Mouse (Mus musculus) embryo, embryonic 10.5 days (tissue): Measurements from ENCODE around the gene Zfp74.

Experiments used
- DNase-seq: peaks from one replicate; pipeline ENCODE4 v3.0.0-alpha.2; 2015; ENCODE audit warnings: low spot score

The Zfp74 gene

DNA sequence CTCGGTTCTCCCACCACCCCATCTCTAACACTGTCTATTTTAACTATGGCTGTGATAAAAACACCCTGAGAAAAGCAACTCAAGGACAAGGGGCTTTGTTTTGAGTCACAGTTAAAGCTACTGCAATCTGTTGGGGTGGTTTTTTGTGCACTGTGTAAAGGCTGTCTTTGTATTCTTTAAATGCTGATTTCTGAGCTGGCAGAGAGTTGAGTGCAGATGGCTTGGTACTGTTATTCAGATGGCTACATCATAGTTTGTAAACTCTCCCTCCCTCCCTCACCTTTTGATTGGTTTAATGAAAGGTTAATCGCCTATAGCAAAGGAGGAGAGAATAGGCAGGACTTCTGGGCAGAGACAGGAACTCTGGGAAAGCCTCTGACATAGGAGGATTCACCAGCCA, 9.7 kb downstream of the Zfp74 start:
- no peak for DNase-seq

DNA sequence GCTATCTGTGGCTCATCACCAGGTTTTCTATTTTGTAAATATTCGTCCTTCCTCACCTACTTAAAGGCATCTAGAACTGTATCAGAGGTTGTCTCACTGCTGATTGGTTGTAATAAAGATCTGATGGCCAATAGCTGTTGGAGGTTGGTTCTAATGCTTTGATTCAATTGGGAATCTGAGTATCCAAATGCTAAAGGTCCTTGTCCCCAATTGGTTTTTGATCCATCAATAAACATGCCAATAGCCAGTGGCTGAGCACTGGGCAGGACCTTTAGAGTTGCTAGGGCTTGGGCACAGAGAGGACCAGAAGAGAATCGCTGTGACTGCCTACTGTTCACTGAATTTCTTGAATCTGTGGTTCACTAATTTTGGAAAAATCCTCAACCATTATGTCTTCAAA, 10.2 kb downstream of the Zfp74 start:
- no peak for DNase-seq

- no peak for DNase-seq
Measured at GRCm38 (mm10) chr7:29942740-29943139, 11.1 kb downstream of the Zfp74 start.

DNA sequence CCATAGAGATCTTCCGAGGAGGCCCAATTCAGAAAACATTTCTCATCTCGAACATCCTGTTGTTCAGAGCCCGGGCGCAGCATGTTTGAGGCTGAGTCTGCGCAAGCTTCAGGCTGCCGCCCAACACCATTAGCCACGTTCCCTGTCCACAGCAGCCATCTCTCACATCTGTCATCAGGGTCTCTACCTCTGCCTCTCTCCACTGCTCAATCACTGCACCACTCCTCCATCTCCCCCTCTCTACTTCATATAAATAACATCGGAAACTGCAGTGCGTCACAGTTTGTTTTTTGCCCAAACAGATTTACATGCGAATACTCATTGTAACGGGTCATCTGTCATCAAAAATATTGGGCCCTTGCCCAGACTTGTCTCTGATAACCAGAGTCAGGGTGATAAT, 12.9 kb downstream of the Zfp74 start:
- no peak for DNase-seq

GRCm38 (mm10) chr7:29938856-29939255, 15.0 kb downstream of the Zfp74 start:
- DNase-seq, result no peak

GRCm38 (mm10) chr7:29922780-29923179, 31.1 kb downstream of the Zfp74 start:
- DNase-seq, result no peak

GRCm38 (mm10) chr7:29921439-29922093, 32.3 kb downstream of the Zfp74 start:
- DNase-seq, result no peak

- DNase-seq, result no peak
Measured at GRCm38 (mm10) chr7:29918062-29918453, 35.8 kb downstream of the Zfp74 start.

GRCm38 (mm10) chr7:29917371-29918061, 36.4 kb downstream of the Zfp74 start:
- DNase-seq, result peak; percentile 8

GRCm38 (mm10) chr7:29912172-29912571, 41.7 kb downstream of the Zfp74 start:
- DNase-seq, result no peak

DNA sequence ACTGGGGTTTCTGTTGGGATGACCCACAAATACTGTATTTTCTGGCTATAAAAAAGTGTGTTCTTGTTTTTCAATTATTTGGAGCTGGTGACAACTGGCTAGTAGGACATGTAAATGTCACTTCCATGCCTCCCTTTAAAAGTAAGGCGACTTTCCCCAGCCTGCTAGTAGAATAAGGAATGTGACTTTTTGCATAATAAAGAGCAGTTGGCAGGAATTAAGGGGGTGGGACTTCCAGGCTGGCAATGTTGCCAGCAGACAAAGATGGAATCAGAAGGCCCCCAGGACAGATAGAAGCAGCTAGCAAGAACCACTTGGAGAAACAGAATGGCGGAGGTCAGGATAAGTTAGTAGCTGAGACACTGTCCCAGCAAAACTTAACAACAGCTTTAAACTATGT, 43.6 kb downstream of the Zfp74 start:
- DNase-seq, result no peak

- peak; percentile 96 for DNase-seq
Measured at GRCm38 (mm10) chr7:29908130-29908950, 45.5 kb downstream of the Zfp74 start, which contains the start of gene Zfp383. Gene Zfp383, plus strand, starts transcription at chr7:29908223.

GRCm38 (mm10) chr7:29907206-29907605, 46.7 kb downstream of the Zfp74 start:
- DNase-seq, result peak; percentile 3

GRCm38 (mm10) chr7:29906682-29907058, 47.2 kb downstream of the Zfp74 start:
- DNase-seq, result no peak

GRCm38 (mm10) chr7:29905966-29906681, 47.8 kb downstream of the Zfp74 start, which contains the start of gene Zfp27:
Gene Zfp27, minus strand, starts transcription at chr7:29906572.
- peak; percentile 99 for DNase-seq

GRCm38 (mm10) chr7:29904101-29904500, 49.8 kb downstream of the Zfp74 start:
- DNase-seq, result no peak

GRCm38 (mm10) chr7:29898351-29898750, 55.5 kb downstream of the Zfp74 start:
- DNase-seq, result no peak

GRCm38 (mm10) chr7:29892756-29893155, 61.1 kb downstream of the Zfp74 start:
- DNase-seq, result no peak

DNA sequence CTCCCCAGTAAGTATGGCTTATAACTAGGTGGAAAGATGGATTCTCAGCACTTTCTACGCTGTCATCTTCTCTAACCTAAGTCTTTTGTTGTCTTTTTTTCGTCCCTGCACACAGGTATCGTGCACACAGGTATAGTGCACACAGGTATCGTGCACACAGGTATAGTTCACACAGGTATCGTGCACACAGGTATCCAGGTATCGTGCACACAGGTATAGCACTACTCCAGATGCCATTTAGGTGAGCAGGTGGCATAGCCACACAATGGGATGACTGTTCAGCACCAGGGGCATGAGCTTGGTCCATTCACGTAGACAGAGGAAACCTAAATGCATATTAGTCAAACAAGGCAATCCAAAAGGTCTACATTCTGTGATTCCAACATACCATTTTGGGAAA, 63.4 kb downstream of the Zfp74 start:
- DNase-seq, result no peak

- no peak for DNase-seq
Measured at GRCm38 (mm10) chr7:29880916-29881315, 73.0 kb downstream of the Zfp74 start.
